ENCODE assay signal across 12 mouse cellular contexts in the genomic region with DNA sequence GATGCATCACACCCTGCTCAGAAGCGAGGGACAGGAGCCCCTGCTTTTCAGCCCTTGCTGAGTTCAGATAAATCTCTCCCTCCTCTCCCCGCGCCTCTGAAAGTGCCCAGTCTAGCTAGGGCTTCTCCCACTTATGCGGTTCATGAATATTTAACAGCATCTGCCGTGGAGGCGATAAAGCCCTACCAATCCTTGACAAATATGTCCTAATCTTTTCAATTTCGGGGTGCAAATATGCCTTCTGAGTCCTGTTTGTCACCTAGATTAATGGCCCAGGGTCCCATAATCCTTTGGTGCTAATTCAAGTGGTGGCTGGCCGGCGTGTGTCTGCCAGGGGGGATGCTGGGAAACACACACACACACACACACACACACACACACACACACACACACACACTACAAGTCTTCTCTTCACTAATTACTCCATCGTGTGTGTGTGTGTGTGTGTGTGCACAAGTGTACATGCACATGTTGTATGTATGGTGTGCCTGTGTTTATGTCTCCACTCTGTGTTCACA.
DNase-seq lines count a peak whose midpoint lies in the region; ATAC-seq lines count a peak whose summit lies in the region.
"Had no signal": no experiment of that assay in that cellular context is flagged by ENCODE, and none has a peak within 500 bp of the region (broad histone marks: within the 10 kb centered on the region; RNA-seq: fewer than 3 reads in every experiment).

No protein-coding gene starts in this region.

- no peaks in the 10 kb centered on the region for H3K36me3 ChIP-seq in hindbrain, embryonic 12.5 days
- no peaks in the 10 kb centered on the region for H3K36me3 ChIP-seq in neural tube, embryonic 15.5 days
- H3K36me3 ChIP-seq: embryonic facial prominence, embryonic 15.5 days had no signal

- DNase-seq in embryo, embryonic 10.5 days (ENCODE audit: low spot score), result peak; percentile 16
- DNase-seq in embryo, embryonic 9.5 days (ENCODE audit: extremely low spot score), result no peak
- peak; percentile 4 to 21 for DNase-seq in left cerebral cortex, adult 9 months (ENCODE audit: low spot score in 2 of 2)
- DNase-seq in spleen, postnatal 10 days (ENCODE audit: low spot score in 2 of 2), result no peak
- no peak for DNase-seq in gastrocnemius, postnatal 25 days
- DNase-seq: cerebellum, adult 18-20 months; thymus, postnatal 25 days had no signal

- 0 out of 2 replicates have a peak overlapping the region, but pooled peaks have one; percentile 2 for H3K4me2 ChIP-seq in hindbrain, embryonic 12.5 days (replicated peaks)
- H3K4me2 ChIP-seq in neural tube, embryonic 15.5 days, result no peak overlapping the region
- H3K4me2 ChIP-seq: embryonic facial prominence, embryonic 15.5 days had no signal

- no peak overlapping the region for H3K4me3 ChIP-seq in hindbrain, embryonic 12.5 days
- H3K4me3 ChIP-seq in neural tube, embryonic 15.5 days (replicated peaks), result no peak overlapping the region
- H3K4me3 ChIP-seq: embryonic facial prominence, embryonic 15.5 days had no signal

- H3K4me1 ChIP-seq in hindbrain, embryonic 12.5 days, result peaks cover 14% of the 10 kb centered on the region
- H3K4me1 ChIP-seq in neural tube, embryonic 15.5 days, result peaks cover 17% of the 10 kb centered on the region
- H3K4me1 ChIP-seq: embryonic facial prominence, embryonic 15.5 days had no signal

- WGBS in hindbrain, embryonic 12.5 days, result 24% methylated on average over 10 of the region's 10 CpGs
- WGBS in neural tube, embryonic 15.5 days, result 17% methylated on average over 10 of the region's 10 CpGs

- H3K9me3 ChIP-seq in hindbrain, embryonic 12.5 days (replicated peaks), result no peaks in the 10 kb centered on the region
- H3K9me3 ChIP-seq in neural tube, embryonic 15.5 days (replicated peaks), result no peaks in the 10 kb centered on the region
- H3K9me3 ChIP-seq: embryonic facial prominence, embryonic 15.5 days had no signal

- peak; percentile 74 for ATAC-seq in hindbrain, embryonic 12.5 days (ENCODE audit: low FRiP score)
- ATAC-seq in neural tube, embryonic 15.5 days (ENCODE audit: low FRiP score), result peak; percentile 78; the same call in 1 of the 2 replicates
- no peak for ATAC-seq in cerebellum, adult (ENCODE audit: insufficient number of reproducible peaks, low FRiP score, low TSS enrichment)

- H3K9ac ChIP-seq in hindbrain, embryonic 12.5 days, result peak overlapping the region; percentile 23; the same call in 1 of the 2 replicates
- H3K9ac ChIP-seq in neural tube, embryonic 15.5 days (replicated peaks), result no peak overlapping the region
- H3K9ac ChIP-seq: embryonic facial prominence, embryonic 15.5 days; liver, embryonic 14.5 days had no signal

- peak overlapping the region; percentile 84 for H3K27ac ChIP-seq in hindbrain, embryonic 12.5 days
- peak overlapping the region; percentile 51 for H3K27ac ChIP-seq in neural tube, embryonic 15.5 days (replicated peaks)
- H3K27ac ChIP-seq: embryonic facial prominence, embryonic 15.5 days; liver, embryonic 14.5 days had no signal

- H3K27me3 ChIP-seq in hindbrain, embryonic 12.5 days, result peaks cover 10% of the 10 kb centered on the region; the same call in 1 of the 2 replicates
- H3K27me3 ChIP-seq in neural tube, embryonic 15.5 days (replicated peaks), result no peaks in the 10 kb centered on the region

Comparison
In these comparisons a context has a peak if more than half of its experiments do, and no peak if none do; other contexts are left out.
1. DNase-seq: peak in embryo, embryonic 10.5 days (single experiment) and left cerebral cortex, adult 9 months (2 of 2); none in embryo, embryonic 9.5 days (single experiment), spleen, postnatal 10 days (0 of 2) and gastrocnemius, postnatal 25 days (single experiment).